Mouse (Mus musculus) midbrain, embryonic 16.5 days (tissue): ENCODE results near the gene Elovl3. TPM values are rescaled to one million over a fixed set of nuclear protein-coding genes. Genes with fewer than 3 reads are reported as not detected.
A peak's percentile ranks its signal among the peaks of the same experiment; 100 is the strongest.

Experiments
- ATAC-seq: fragments of 200-750 bp; cut with Nextera tagmentation; 2 replicates; pipeline ENCODE4 v1.8.0; 2017; ENCODE audit warnings: moderate TSS enrichment
- H3K27ac ChIP-seq: fragments of 300-500 bp; sonication (generic); 2 replicates; pipeline ENCODE4 v1.5.1; 2014; ENCODE audit warnings: mild to moderate bottlenecking, low read length, mixed read lengths
- H3K27me3 ChIP-seq: fragments of 300-500 bp; sonication (generic); 2 replicates; pipeline ENCODE4 v1.6.1; 2014; ENCODE audit warnings: low read depth, low read length, mixed read lengths; ENCODE audit not compliant: control insufficient read depth, insufficient read depth
- H3K36me3 ChIP-seq: fragments of 300-500 bp; sonication (generic); 2 replicates; pipeline ENCODE4 v1.6.1; 2014; ENCODE audit warnings: mild to moderate bottlenecking, low read length, moderate library complexity, mixed read lengths; ENCODE audit not compliant: control insufficient read depth, insufficient read depth
- H3K4me1 ChIP-seq: fragments of 300-500 bp; sonication (generic); 2 replicates; pipeline ENCODE4 v1.6.1; 2014; ENCODE audit warnings: mild to moderate bottlenecking, low read length, mixed read lengths; ENCODE audit not compliant: control insufficient read depth, insufficient read depth
- H3K4me2 ChIP-seq: fragments of 300-500 bp; sonication (generic); 2 replicates; pipeline ENCODE4 v1.6.1; 2014; ENCODE audit warnings: mild to moderate bottlenecking, low read length, mixed read lengths
- H3K4me3 ChIP-seq: fragments of 300-500 bp; sonication (generic); 2 replicates; pipeline ENCODE4 v1.5.1; 2014; ENCODE audit warnings: low read depth, mild to moderate bottlenecking, low read length, moderate library complexity, mixed read lengths
- H3K9ac ChIP-seq: fragments of 300-500 bp; sonication (generic); 2 replicates; pipeline ENCODE4 v1.6.1; 2014; ENCODE audit warnings: low read depth, low read length, mixed read lengths
- H3K9me3 ChIP-seq: fragments of 300-500 bp; sonication (generic); replicated peaks from 2 replicates; pipeline ENCODE4 v1.6.1; 2014; ENCODE audit warnings: mild to moderate bottlenecking, low read length, mixed read lengths; ENCODE audit not compliant: control insufficient read depth, poor library complexity, severe bottlenecking
- WGBS: fragments of 180-500 bp; shearing (Covaris S2); extraction: QIAGEN DNeasy Blood & Tissue Kit; methylation state at CpG from one replicate; pipeline ENCODE4 v1.1.7; 2014; 5-methylcytosine and 5-hydroxymethylcytosine counted together
- polyA plus RNA-seq: library from polyadenylated mRNA; unstranded; fragments of >200 nt; fragmentation: Nextera tagmentation; extraction: Ambion mirVana; gene quantifications from 2 replicates; pipeline ENCODE4 v1.2.1, GENCODE M21; 2015

Elovl3 gene
- polyA plus RNA-seq = 0.15 and 0.17 TPM in 2 replicates

GRCm38 (mm10) chr19:46131694-46132525 lies at the start of gene Elovl3:
TSS of gene Elovl3 (plus strand) at chr19:46131897.
- WGBS = 3% methylated on average over 31 of the region's 31 CpGs

GRCm38 (mm10) chr19:46085185-46085584 lies 46.5 kb upstream of the Elovl3 start:
- no peaks in the 10 kb centered on the region for H3K27me3 ChIP-seq
- H3K27ac ChIP-seq = no peak overlapping the region
- ATAC-seq = no peak
- H3K9ac ChIP-seq = no peak overlapping the region
- no peak overlapping the region for H3K4me2 ChIP-seq
- H3K36me3 ChIP-seq = peaks cover 44% of the 10 kb centered on the region
- 98% methylated on average over 8 of the region's 8 CpGs for WGBS
- no peak overlapping the region for H3K4me3 ChIP-seq
- no peaks in the 10 kb centered on the region for H3K4me1 ChIP-seq
- no peaks in the 10 kb centered on the region for H3K9me3 ChIP-seq

More at GRCm38 (mm10) chr19:46131694-46132525, at the start of gene Elovl3:
- Histone ChIP-seq H3K27me3 (peaks cover 44% of the 10 kb centered on the region), H3K36me3 (no peaks in the 10 kb centered on the region), H3K4me1 (peaks cover 17% of the 10 kb centered on the region; the same call in 1 of the 2 replicates), H3K9ac (no peak within 1 kb of the TSS), H3K9me3 (no peaks in the 10 kb centered on the region), H3K27ac (no peak within 1 kb of the TSS), H3K4me2 (peak within 1 kb of the TSS; percentile 39), H3K4me3 (peak within 1 kb of the TSS; percentile 7)
- ATAC-seq = no peak

- WGBS = 55% methylated on average over 3 of the region's 3 CpGs
- no peak overlapping the region for H3K27ac ChIP-seq
- no peaks in the 10 kb centered on the region for H3K27me3 ChIP-seq
- no peaks in the 10 kb centered on the region for H3K9me3 ChIP-seq
- H3K4me2 ChIP-seq = no peak overlapping the region
- H3K9ac ChIP-seq = no peak overlapping the region
- ATAC-seq = no peak
- H3K36me3 ChIP-seq = peaks cover 40% of the 10 kb centered on the region
- no peak overlapping the region for H3K4me3 ChIP-seq
- no peaks in the 10 kb centered on the region for H3K4me1 ChIP-seq
These were observed 45.4 kb upstream of the Elovl3 start for GRCm38 (mm10) chr19:46086337-46086736.

GRCm38 (mm10) chr19:46087871-46088270 lies 43.8 kb upstream of the Elovl3 start:
- Histone ChIP-seq H3K27ac (no peak overlapping the region), H3K9me3 (no peaks in the 10 kb centered on the region), H3K36me3 (peaks cover 25% of the 10 kb centered on the region), H3K4me1 (no peaks in the 10 kb centered on the region), H3K4me3 (no peak overlapping the region), H3K9ac (no peak overlapping the region), H3K27me3 (no peaks in the 10 kb centered on the region), H3K4me2 (no peak overlapping the region)
- ATAC-seq = no peak
- WGBS = 83% methylated on average over 7 of the region's 7 CpGs

GRCm38 (mm10) chr19:46091641-46092040 lies 40.1 kb upstream of the Elovl3 start:
- Histone ChIP-seq H3K9ac (no peak overlapping the region), H3K36me3 (no peaks in the 10 kb centered on the region), H3K27ac (no peak overlapping the region), H3K4me3 (no peak overlapping the region), H3K9me3 (no peaks in the 10 kb centered on the region), H3K4me2 (no peak overlapping the region), H3K27me3 (no peaks in the 10 kb centered on the region), H3K4me1 (no peaks in the 10 kb centered on the region)
- ATAC-seq = no peak
- 92% methylated on average over 4 of the region's 4 CpGs for WGBS

- 97% methylated on average over 2 of the region's 2 CpGs for WGBS
- Histone ChIP-seq H3K9ac (no peak overlapping the region), H3K4me2 (no peak overlapping the region), H3K27me3 (no peaks in the 10 kb centered on the region), H3K4me3 (no peak overlapping the region), H3K9me3 (no peaks in the 10 kb centered on the region), H3K4me1 (no peaks in the 10 kb centered on the region), H3K36me3 (no peaks in the 10 kb centered on the region), H3K27ac (no peak overlapping the region)
- no peak for ATAC-seq
These were observed 37.6 kb upstream of the Elovl3 start for GRCm38 (mm10) chr19:46094144-46094543.

- 92% methylated on average over 4 of the region's 4 CpGs for WGBS
- no peak for ATAC-seq
- Histone ChIP-seq H3K9me3 (no peaks in the 10 kb centered on the region), H3K4me2 (no peak overlapping the region), H3K9ac (no peak overlapping the region), H3K36me3 (no peaks in the 10 kb centered on the region), H3K4me1 (no peaks in the 10 kb centered on the region), H3K27ac (no peak overlapping the region), H3K4me3 (no peak overlapping the region), H3K27me3 (no peaks in the 10 kb centered on the region)
These were observed 36.4 kb upstream of the Elovl3 start for GRCm38 (mm10) chr19:46095291-46095690.

GRCm38 (mm10) chr19:46096396-46096795 lies 35.3 kb upstream of the Elovl3 start:
- Histone ChIP-seq H3K27me3 (no peaks in the 10 kb centered on the region), H3K36me3 (no peaks in the 10 kb centered on the region), H3K4me1 (no peaks in the 10 kb centered on the region), H3K9me3 (no peaks in the 10 kb centered on the region), H3K4me2 (no peak overlapping the region), H3K9ac (no peak overlapping the region), H3K4me3 (no peak overlapping the region), H3K27ac (no peak overlapping the region)
- ATAC-seq = no peak
- 85% methylated on average over 5 of the region's 5 CpGs for WGBS

GRCm38 (mm10) chr19:46099561-46099960 lies 32.1 kb upstream of the Elovl3 start:
- Histone ChIP-seq H3K4me2 (no peak overlapping the region), H3K4me1 (no peaks in the 10 kb centered on the region), H3K9ac (no peak overlapping the region), H3K9me3 (no peaks in the 10 kb centered on the region), H3K4me3 (no peak overlapping the region), H3K36me3 (no peaks in the 10 kb centered on the region), H3K27me3 (no peaks in the 10 kb centered on the region), H3K27ac (no peak overlapping the region)
- ATAC-seq = no peak
- 93% methylated on average over 3 of the region's 3 CpGs for WGBS
